Mouse (Mus musculus) bone marrow macrophage, adult 2 months (primary cell): ENCODE results near the gene Rtkn.

ENCODE experiments used
- CTCF ChIP-seq: IDR thresholded peaks from 2 replicates; pipeline ENCODE4 v1.5.1; 2012; ENCODE audit warnings: low read depth, mild to moderate bottlenecking, low read length, moderate library complexity
- POLR2A ChIP-seq: IDR thresholded peaks from 2 replicates; pipeline ENCODE4 v1.6.1; 2012; ENCODE audit warnings: mild to moderate bottlenecking, low read depth, low read length, borderline replicate concordance

GRCm38 (mm10) chr6:83118825-83119733 lies 16.2 kb upstream of the Rtkn start:
- TF ChIP-seq CTCF, result no peak
- TF ChIP-seq POLR2A, result no peak
